Mouse (Mus musculus) liver, embryonic 16.5 days (tissue): ENCODE data around the gene B3glct. TPM values are rescaled to one million over a fixed set of nuclear protein-coding genes. Genes with fewer than 3 reads are reported as not detected.

ENCODE experiments used
- ATAC-seq: fragments of 200-750 bp; cut with Nextera tagmentation; 2 replicates; pipeline ENCODE4 v1.8.0; 2017; ENCODE audit warnings: low read depth, mild to moderate bottlenecking, moderate number of reproducible peaks, moderate library complexity
- H3K27ac ChIP-seq: fragments of 300-500 bp; sonication (generic); 2 replicates; pipeline ENCODE4 v1.5.1; 2014; ENCODE audit warnings: mild to moderate bottlenecking, low read length
- H3K27me3 ChIP-seq: fragments of 300-500 bp; sonication (generic); 2 replicates; pipeline ENCODE4 v1.6.1; 2014; ENCODE audit warnings: low read depth, low read length, mixed read lengths; ENCODE audit not compliant: control insufficient read depth, insufficient read depth
- H3K36me3 ChIP-seq: fragments of 300-500 bp; sonication (generic); 2 replicates; pipeline ENCODE4 v1.6.1; 2014; ENCODE audit warnings: mild to moderate bottlenecking; ENCODE audit not compliant: control insufficient read depth, insufficient read depth
- H3K4me1 ChIP-seq: fragments of 300-500 bp; sonication (generic); 2 replicates; pipeline ENCODE4 v1.6.1; 2014; ENCODE audit warnings: low read depth, low read length, mixed read lengths; ENCODE audit not compliant: control insufficient read depth
- H3K4me2 ChIP-seq: fragments of 300-500 bp; sonication (generic); 2 replicates; pipeline ENCODE4 v1.6.1; 2014; ENCODE audit warnings: low read depth, low read length, mixed read lengths
- H3K4me3 ChIP-seq: fragments of 300-500 bp; sonication (generic); 2 replicates; pipeline ENCODE4 v1.5.1; 2014; ENCODE audit warnings: low read depth, mild to moderate bottlenecking, low read length
- H3K9ac ChIP-seq: fragments of 300-500 bp; sonication (generic); 2 replicates; pipeline ENCODE4 v1.6.1; 2014; ENCODE audit warnings: low read depth, low read length
- H3K9me3 ChIP-seq: fragments of 300-500 bp; sonication (generic); replicated peaks from 2 replicates; pipeline ENCODE4 v1.6.1; 2016; ENCODE audit warnings: low read length; ENCODE audit not compliant: control insufficient read depth
- WGBS: fragments of 180-500 bp; shearing (Covaris S2); extraction: QIAGEN DNeasy Blood & Tissue Kit; methylation state at CpG from one replicate; pipeline ENCODE4 v1.1.7; 2014; ENCODE audit not compliant: insufficient replicate concordance; 5-methylcytosine and 5-hydroxymethylcytosine counted together
- polyA plus RNA-seq: library from polyadenylated mRNA; unstranded; fragments of >200 nt; fragmentation: Nextera tagmentation; extraction: Ambion mirVana; gene quantifications from 2 replicates; pipeline ENCODE4 v1.2.1, GENCODE M21; 2015

The B3glct gene
- polyA plus RNA-seq, 1 experiment from 2014 or later: 3.0 TPM

GRCm38 (mm10) chr5:149680946-149681345 is 2.9 kb downstream of the B3glct start:
- Histone ChIP-seq H3K9ac (no peak overlapping the region), H3K4me1 (peaks cover 10% of the 10 kb centered on the region), H3K4me2 (no peak overlapping the region), H3K4me3 (no peak overlapping the region), H3K27me3 (peaks cover 2% of the 10 kb centered on the region; the same call in 1 of the 2 replicates), H3K9me3 (no peaks in the 10 kb centered on the region), H3K36me3 (no peaks in the 10 kb centered on the region), H3K27ac (no peak overlapping the region)
- WGBS: 63% methylated on average over 5 of the region's 5 CpGs
- ATAC-seq: no peak

- H3K36me3 ChIP-seq: no peaks in the 10 kb centered on the region
- no peak overlapping the region for H3K9ac ChIP-seq
- no peaks in the 10 kb centered on the region for H3K4me1 ChIP-seq
- no peak overlapping the region for H3K27ac ChIP-seq
- 37% methylated on average over 5 of the region's 5 CpGs for WGBS
- no peak overlapping the region for H3K4me2 ChIP-seq
- no peak; the same call in 1 of the 2 replicates for ATAC-seq
- no peaks in the 10 kb centered on the region for H3K27me3 ChIP-seq
- no peaks in the 10 kb centered on the region for H3K9me3 ChIP-seq
- no peak overlapping the region for H3K4me3 ChIP-seq
These were observed 11.8 kb downstream of the B3glct start for GRCm38 (mm10) chr5:149689860-149690259.

- H3K27ac ChIP-seq: no peak overlapping the region
- WGBS: 73% methylated on average over 11 of the region's 11 CpGs
- H3K4me3 ChIP-seq: no peak overlapping the region
- ATAC-seq: no peak
- H3K4me1 ChIP-seq: no peaks in the 10 kb centered on the region
- no peak overlapping the region for H3K9ac ChIP-seq
- H3K9me3 ChIP-seq: no peaks in the 10 kb centered on the region
- no peaks in the 10 kb centered on the region for H3K36me3 ChIP-seq
- no peaks in the 10 kb centered on the region for H3K27me3 ChIP-seq
- H3K4me2 ChIP-seq: no peak overlapping the region
These were observed 14.5 kb downstream of the B3glct start for GRCm38 (mm10) chr5:149692548-149692947.

- no peak overlapping the region for H3K9ac ChIP-seq
- no peaks in the 10 kb centered on the region for H3K4me1 ChIP-seq
- no peaks in the 10 kb centered on the region for H3K27me3 ChIP-seq
- no peak for ATAC-seq
- H3K9me3 ChIP-seq: no peaks in the 10 kb centered on the region
- 55% methylated on average over 2 of the region's 2 CpGs for WGBS
- H3K4me3 ChIP-seq: no peak overlapping the region
- H3K4me2 ChIP-seq: no peak overlapping the region
- no peak overlapping the region for H3K27ac ChIP-seq
- H3K36me3 ChIP-seq: no peaks in the 10 kb centered on the region
These were observed 15.2 kb downstream of the B3glct start for GRCm38 (mm10) chr5:149693200-149693599.

GRCm38 (mm10) chr5:149693968-149694367 is 15.9 kb downstream of the B3glct start:
- Histone ChIP-seq H3K27me3 (no peaks in the 10 kb centered on the region), H3K4me3 (no peak overlapping the region), H3K4me1 (no peaks in the 10 kb centered on the region), H3K9ac (no peak overlapping the region), H3K27ac (no peak overlapping the region), H3K36me3 (no peaks in the 10 kb centered on the region), H3K9me3 (no peaks in the 10 kb centered on the region), H3K4me2 (no peak overlapping the region)
- 68% methylated on average over 3 of the region's 3 CpGs for WGBS
- ATAC-seq: no peak

GRCm38 (mm10) chr5:149695077-149695750 is 17.2 kb downstream of the B3glct start:
- Histone ChIP-seq H3K36me3 (no peaks in the 10 kb centered on the region), H3K4me2 (no peak overlapping the region), H3K4me3 (no peak overlapping the region), H3K9me3 (no peaks in the 10 kb centered on the region), H3K27me3 (no peaks in the 10 kb centered on the region), H3K27ac (no peak overlapping the region), H3K4me1 (no peaks in the 10 kb centered on the region), H3K9ac (no peak overlapping the region)
- 65% methylated on average over 18 of the region's 18 CpGs for WGBS
- no peak for ATAC-seq

- H3K27me3 ChIP-seq: no peaks in the 10 kb centered on the region
- no peaks in the 10 kb centered on the region; the same call in 1 of the 2 replicates for H3K9me3 ChIP-seq
- no peaks in the 10 kb centered on the region for H3K36me3 ChIP-seq
- H3K9ac ChIP-seq: no peak overlapping the region
- no peak overlapping the region for H3K27ac ChIP-seq
- no peak overlapping the region for H3K4me3 ChIP-seq
- ATAC-seq: no peak
- no peak overlapping the region for H3K4me2 ChIP-seq
- H3K4me1 ChIP-seq: no peaks in the 10 kb centered on the region
These were observed 24.7 kb downstream of the B3glct start for GRCm38 (mm10) chr5:149702770-149703169.

GRCm38 (mm10) chr5:149711545-149711944 is 33.5 kb downstream of the B3glct start:
- ATAC-seq: no peak
- Histone ChIP-seq H3K36me3 (no peaks in the 10 kb centered on the region), H3K9ac (no peak overlapping the region), H3K27me3 (no peaks in the 10 kb centered on the region), H3K9me3 (0 out of 2 replicates have a peak, but pooled peaks cover 2% of the 10 kb centered on the region), H3K4me1 (no peaks in the 10 kb centered on the region), H3K27ac (no peak overlapping the region), H3K4me3 (no peak overlapping the region), H3K4me2 (no peak overlapping the region)
- 79% methylated on average over 4 of the region's 4 CpGs for WGBS

GRCm38 (mm10) chr5:149713170-149713774 is 35.2 kb downstream of the B3glct start:
- no peaks in the 10 kb centered on the region for H3K36me3 ChIP-seq
- H3K27me3 ChIP-seq: no peaks in the 10 kb centered on the region
- H3K4me3 ChIP-seq: no peak overlapping the region
- ATAC-seq: no peak
- no peak overlapping the region for H3K4me2 ChIP-seq
- H3K4me1 ChIP-seq: no peaks in the 10 kb centered on the region
- H3K9me3 ChIP-seq: 0 out of 2 replicates have a peak, but pooled peaks cover 2% of the 10 kb centered on the region
- no peak overlapping the region for H3K9ac ChIP-seq
- WGBS: 43% methylated on average over 11 of the region's 11 CpGs
- H3K27ac ChIP-seq: no peak overlapping the region
